Mouse (Mus musculus) E14TG2a.4 (cell line): ENCODE results near the gene Opa3.

Source experiments
- CTCF ChIP-seq: conservative IDR thresholded peaks from 2 replicates; pipeline ENCODE4 v1.5.1; 2014; ENCODE audit warnings: low read length
- NANOG ChIP-seq: IDR thresholded peaks from 2 replicates; pipeline ENCODE4 v1.6.1; 2014; ENCODE audit warnings: borderline replicate concordance, low read length, mixed read lengths
- POU5F1 ChIP-seq: IDR thresholded peaks from 2 replicates; pipeline ENCODE4 v1.6.1; 2014; ENCODE audit warnings: low read length, borderline replicate concordance

DNA sequence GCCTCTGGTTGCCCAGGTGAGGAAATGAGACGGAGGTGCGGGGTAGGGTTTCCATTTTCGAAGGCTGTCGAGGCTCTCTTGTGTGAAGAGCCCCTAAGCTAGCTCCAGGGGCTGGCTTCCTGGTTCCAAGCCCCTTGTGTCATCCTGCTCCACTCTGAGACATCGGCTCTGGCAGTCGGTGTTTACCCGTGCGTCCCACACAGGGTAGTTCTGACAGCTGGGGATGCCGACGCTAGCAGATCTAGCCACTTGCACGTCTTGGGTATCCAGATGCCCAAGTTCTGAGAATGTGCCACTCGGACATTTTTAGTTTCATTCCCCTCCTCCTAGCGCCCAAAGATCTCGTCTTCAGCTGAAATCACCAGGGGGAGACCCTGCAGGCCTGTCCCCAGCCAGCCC is 55.3 kb downstream of the Opa3 start:
- TF ChIP-seq POU5F1 (no peak), CTCF (no peak), NANOG (no peak)
